Mouse (Mus musculus): ENCODE measurements around the gene Eif4g3.

The Eif4g3 gene

GRCm38 (mm10) chr4:138220761-138221160 is 227.9 kb downstream of the Eif4g3 start:
- DNase-seq (ENCODE audit: low read depth, low spot score): no peak

- no peak for DNase-seq (ENCODE audit: low read depth, low spot score)
Measured at GRCm38 (mm10) chr4:138221406-138221805, 228.6 kb downstream of the Eif4g3 start.

- no peak for DNase-seq (ENCODE audit: low read depth, low spot score)
Measured at GRCm38 (mm10) chr4:138222396-138222795, 229.6 kb downstream of the Eif4g3 start.

GRCm38 (mm10) chr4:138223623-138224022 is 230.8 kb downstream of the Eif4g3 start:
- no peak for DNase-seq (ENCODE audit: low read depth, low spot score)

- DNase-seq (ENCODE audit: low read depth, low spot score): no peak
Measured at GRCm38 (mm10) chr4:138246756-138247665, 254.2 kb downstream of the Eif4g3 start.

GRCm38 (mm10) chr4:138250088-138250960 is 257.5 kb downstream of the Eif4g3 start, which contains the start of the genes Sh2d5 and Kif17:
Gene Sh2d5 (plus strand): TSS chr4:138250403.
Gene Kif17 (plus strand): TSS chr4:138250435.
- peak; percentile 78 for DNase-seq (ENCODE audit: low read depth, low spot score)

GRCm38 (mm10) chr4:138251819-138252218 is 259.0 kb downstream of the Eif4g3 start:
- DNase-seq (ENCODE audit: low read depth, low spot score): no peak

GRCm38 (mm10) chr4:138252231-138252630 is 259.4 kb downstream of the Eif4g3 start:
- no peak for DNase-seq (ENCODE audit: low read depth, low spot score)

- DNase-seq (ENCODE audit: low read depth, low spot score): no peak
Measured at GRCm38 (mm10) chr4:138257116-138257687, 264.4 kb downstream of the Eif4g3 start.
